Mouse (Mus musculus) liver, embryonic 14.5 days (tissue): ENCODE measurements around the gene Med24.

ENCODE experiments used
- CTCF ChIP-seq: IDR thresholded peaks from 2 replicates; pipeline ENCODE4 v1.5.1; 2016; ENCODE audit warnings: antibody characterized with exemption, low read depth, control low read depth
- EP300 ChIP-seq: IDR thresholded peaks from 2 replicates; pipeline ENCODE4 v1.6.1; 2016; ENCODE audit warnings: antibody characterized with exemption, low read depth

- TF ChIP-seq EP300, result no peak
- no peak for TF ChIP-seq CTCF
Observed at GRCm38 (mm10) chr11:98771844-98772525, 42.8 kb upstream of the Med24 start.
